Mouse (Mus musculus): Measurements from ENCODE around the gene Spaca4.

DNA sequence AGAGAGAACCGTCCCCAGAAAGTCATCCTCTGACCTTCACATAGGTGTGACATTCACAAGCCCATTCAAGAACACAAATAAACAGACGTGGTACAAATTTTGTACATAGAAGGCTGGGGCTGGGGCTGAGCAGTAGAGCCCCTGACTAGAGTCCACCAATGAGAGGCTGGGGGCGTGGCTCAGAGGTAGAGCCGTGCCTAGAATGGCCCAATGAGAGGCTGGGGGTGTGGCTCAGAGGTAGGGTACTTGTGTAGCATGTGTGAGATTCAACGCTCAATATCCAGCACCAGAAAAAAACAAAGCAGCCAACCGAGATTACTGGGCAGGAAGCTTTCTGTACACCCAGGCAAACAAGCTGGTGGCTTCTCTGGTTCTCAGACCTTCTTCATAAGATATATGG is 30.1 kb upstream of the Spaca4 start:
- TF ChIP-seq POLR2A (IDR thresholded peaks at IDR 0.05; ENCODE audit: borderline replicate concordance, control insufficient read depth, low read depth, low read length) (no peak), CTCF (IDR thresholded peaks at IDR 0.05; ENCODE audit: control insufficient read depth, insufficient read depth, low read length) (no peak)

Data from bone marrow, adult 2 months (tissue).